Comparison of ENCODE assay signal across 28 mouse cellular contexts in genomic region chr11:109326270-109326669, GRCm38 (mm10). TPM values are rescaled to one million over a fixed set of nuclear protein-coding genes. Genes with fewer than 3 reads are reported as not detected.
DNase-seq lines count a peak whose midpoint lies in the region; ATAC-seq lines count a peak whose summit lies in the region.
"Had no signal": no experiment of that assay in that cellular context is flagged by ENCODE, and none has a peak within 500 bp of the region (broad histone marks: within the 10 kb centered on the region; RNA-seq: fewer than 3 reads in every experiment).

No protein-coding gene starts in this region.

- H3K27ac ChIP-seq in midbrain, embryonic 14.5 days (replicated peaks; ENCODE audit: low read depth, low read length): no peak overlapping the region
- H3K27ac ChIP-seq: embryonic facial prominence, embryonic 12.5 days; embryonic facial prominence, embryonic 15.5 days; forebrain, embryonic 12.5 days; forebrain, embryonic 15.5 days; heart, adult 2 months; heart, embryonic 10.5 days; heart, embryonic 13.5 days; hindbrain, embryonic 10.5 days; hindbrain, embryonic 13.5 days; hindbrain, postnatal 0 days had no signal

- H3K9ac ChIP-seq in midbrain, embryonic 14.5 days (replicated peaks; ENCODE audit: low read length): no peak overlapping the region
- H3K9ac ChIP-seq: embryonic facial prominence, embryonic 12.5 days; embryonic facial prominence, embryonic 15.5 days; forebrain, embryonic 12.5 days; forebrain, embryonic 15.5 days; heart, embryonic 13.5 days; hindbrain, embryonic 13.5 days had no signal

- peak; percentile 55 for DNase-seq in adipocyte (ENCODE audit: low spot score)
- DNase-seq in midbrain, embryonic 14.5 days: no peak
- DNase-seq in heart, postnatal 36 days: no peak
- no peak for DNase-seq in heart, adult 18-20 months
- DNase-seq: adrenal gland, adult 8-10 months; adrenal gland, postnatal 25 days; cerebellum, adult 11-12 months; cerebellum, adult 8-10 months; cerebellum, postnatal 14 days; gastrocnemius, postnatal 10 days; gastrocnemius, postnatal 36 days; heart, adult 2 months had no signal

- no peaks in the 10 kb centered on the region for H3K36me3 ChIP-seq in midbrain, embryonic 14.5 days (ENCODE audit: control insufficient read depth, insufficient read depth, low read length)
- H3K36me3 ChIP-seq: embryonic facial prominence, embryonic 12.5 days; embryonic facial prominence, embryonic 15.5 days; forebrain, embryonic 12.5 days; forebrain, embryonic 15.5 days; heart, embryonic 10.5 days; heart, embryonic 13.5 days; hindbrain, embryonic 10.5 days; hindbrain, embryonic 13.5 days had no signal

- H3K4me1 ChIP-seq in midbrain, embryonic 14.5 days (ENCODE audit: control insufficient read depth, insufficient read depth, low read length): peaks cover 5% of the 10 kb centered on the region; the same call in 1 of the 2 replicates

- no peak overlapping the region for H3K4me2 ChIP-seq in midbrain, embryonic 14.5 days (ENCODE audit: low read length)
- H3K4me2 ChIP-seq: embryonic facial prominence, embryonic 12.5 days; embryonic facial prominence, embryonic 15.5 days; forebrain, embryonic 12.5 days; forebrain, embryonic 15.5 days; heart, embryonic 13.5 days; hindbrain, embryonic 13.5 days had no signal

- H3K27me3 ChIP-seq in midbrain, embryonic 14.5 days (ENCODE audit: control insufficient read depth, insufficient read depth, low read length): no peaks in the 10 kb centered on the region
- H3K27me3 ChIP-seq: embryonic facial prominence, embryonic 12.5 days; embryonic facial prominence, embryonic 15.5 days; forebrain, embryonic 15.5 days; heart, embryonic 13.5 days; hindbrain, embryonic 13.5 days had no signal

- no peaks in the 10 kb centered on the region for H3K9me3 ChIP-seq in midbrain, embryonic 14.5 days (ENCODE audit: control insufficient read depth, low read length)
- H3K9me3 ChIP-seq: embryonic facial prominence, embryonic 12.5 days; embryonic facial prominence, embryonic 15.5 days; forebrain, embryonic 12.5 days; forebrain, embryonic 15.5 days; heart, embryonic 10.5 days; heart, embryonic 13.5 days; hindbrain, embryonic 13.5 days had no signal

- intact Hi-C loops in heart, postnatal 36 days (cut with DNase I): loop anchor here (5.0 kb wide), 1 partner anchor 79 kb away; no protein-coding TSS in a partner anchor

- 85% methylated on average over 13 of the region's 13 CpGs for WGBS in midbrain, embryonic 14.5 days

- ATAC-seq in common myeloid progenitor, adult 5-6 weeks (replicated peaks; ENCODE audit: low read depth, poor library complexity, severe bottlenecking): peak; percentile 28; the same call in 1 of the 2 replicates
- ATAC-seq in granulocyte monocyte progenitor cell, adult 5-6 weeks (replicated peaks; ENCODE audit: poor library complexity, severe bottlenecking): peak; percentile 76
- peak; percentile 63 for ATAC-seq in megakaryocyte progenitor cell, adult 5-6 weeks (replicated peaks; ENCODE audit: poor library complexity)
- ATAC-seq in midbrain, embryonic 14.5 days (ENCODE audit: low FRiP score, low TSS enrichment): no peak
- ATAC-seq: CD4-positive, CD25-positive, alpha-beta regulatory T cell, adult 4 months; forebrain, embryonic 15.5 days; hindbrain, postnatal 0 days; inflammation-experienced regulatory T-cells, adult 6 months; intestine, embryonic 16.5 days had no signal

- H3K4me3 ChIP-seq in midbrain, embryonic 14.5 days (replicated peaks; ENCODE audit: low read depth, low read length): no peak overlapping the region
- H3K4me3 ChIP-seq: embryonic facial prominence, embryonic 12.5 days; embryonic facial prominence, embryonic 15.5 days; forebrain, embryonic 12.5 days; forebrain, embryonic 15.5 days; heart, adult 2 months; heart, embryonic 10.5 days; heart, embryonic 13.5 days; hindbrain, embryonic 10.5 days; hindbrain, embryonic 13.5 days had no signal

RNA-seq across cellular contexts. Expression of gene Rgs9, which starts 28.3 kb away (rescaled TPM):
- total RNA-seq in common myeloid progenitor, adult 5-6 weeks (2017): 0.10 and 0.14 TPM in 2 replicates
- total RNA-seq in granulocyte monocyte progenitor cell, adult 5-6 weeks (2014; fragmentation: Nextera tagmentation): not detected in 2 replicates
- not detected in 2 replicates for total RNA-seq in granulocyte monocyte progenitor cell, adult 5-6 weeks (2017)
- 0.77 TPM in 1 of 2 replicates, not detected in the other for total RNA-seq in megakaryocyte progenitor cell, adult 5-6 weeks (2015)
- 0.07 TPM in 1 of 2 replicates, not detected in the other for total RNA-seq in megakaryocyte progenitor cell, adult 5-6 weeks (2017)
- 9.7 and 12.4 TPM in 2 replicates for polyA plus RNA-seq in midbrain, embryonic 14.5 days (2014; fragmentation: Nextera tagmentation; extraction: Ambion mirVana)
- under 1 TPM in 1 of 2 experiments, not detected in 1; 0.14 TPM for total RNA-seq in heart, postnatal 36 days (2021)
- under 1 TPM; 0.27 to 0.41 TPM for total RNA-seq in heart, adult 18-20 months (2021)
- total RNA-seq: gastrocnemius, postnatal 36 days; MEL had no signal

RNA-seq across cellular contexts. Expression of gene Gna13, which starts 36.4 kb away (rescaled TPM):
- 43.8 and 49.6 TPM in 2 replicates for total RNA-seq in common myeloid progenitor, adult 5-6 weeks (2017)
- 34.6 and 38.5 TPM in 2 replicates for total RNA-seq in granulocyte monocyte progenitor cell, adult 5-6 weeks (2014; fragmentation: Nextera tagmentation)
- total RNA-seq in granulocyte monocyte progenitor cell, adult 5-6 weeks (2017): 40.6 and 43.5 TPM in 2 replicates
- total RNA-seq in megakaryocyte progenitor cell, adult 5-6 weeks (2015): 50.4 and 59.9 TPM in 2 replicates
- total RNA-seq in megakaryocyte progenitor cell, adult 5-6 weeks (2017): 36.3 and 42.8 TPM in 2 replicates
- 16.4 and 21.7 TPM in 2 replicates for polyA plus RNA-seq in midbrain, embryonic 14.5 days (2014; fragmentation: Nextera tagmentation; extraction: Ambion mirVana)
- 10 to 100 TPM; 33.7 to 34.2 TPM for total RNA-seq in heart, postnatal 36 days (2021)
- 10 to 100 TPM; 29.0 to 34.3 TPM for total RNA-seq in heart, adult 18-20 months (2021)
